Mouse (Mus musculus) embryonic facial prominence, embryonic 10.5 days (tissue): ENCODE results near the gene Rbks. TPM values are rescaled to one million over a fixed set of nuclear protein-coding genes. Genes with fewer than 3 reads are reported as not detected.

Experiments
- DNase-seq: peaks from one replicate; pipeline ENCODE4 v3.0.0-alpha.2; 2017; ENCODE audit warnings: low spot score
- H3K27ac ChIP-seq: fragments of 300-500 bp; sonication (generic); replicated peaks from 2 replicates; pipeline ENCODE4 v1.5.1; 2016; ENCODE audit warnings: mild to moderate bottlenecking
- H3K27me3 ChIP-seq: fragments of 300-500 bp; sonication (generic); replicated peaks from 2 replicates; pipeline ENCODE4 v1.6.1; 2016; ENCODE audit warnings: low read depth, mild to moderate bottlenecking; ENCODE audit not compliant: poor library complexity, severe bottlenecking
- H3K36me3 ChIP-seq: fragments of 300-500 bp; sonication (generic); replicated peaks from 2 replicates; pipeline ENCODE4 v1.6.1; 2016; ENCODE audit warnings: mild to moderate bottlenecking, moderate library complexity
- H3K4me1 ChIP-seq: fragments of 300-500 bp; sonication (generic); 2 replicates; pipeline ENCODE4 v1.6.1; 2016
- H3K4me3 ChIP-seq: fragments of 300-500 bp; sonication (generic); 2 replicates; pipeline ENCODE4 v1.5.1; 2016; ENCODE audit warnings: mild to moderate bottlenecking, moderate library complexity
- H3K9me3 ChIP-seq: fragments of 300-500 bp; sonication (generic); 2 replicates; pipeline ENCODE4 v1.6.1; 2016; ENCODE audit warnings: mild to moderate bottlenecking
- WGBS: fragments of 180-500 bp; shearing (Covaris S2); methylation state at CpG from one replicate; pipeline ENCODE4 v1.1.7; 2016; 5-methylcytosine and 5-hydroxymethylcytosine counted together
- polyA plus RNA-seq: library from polyadenylated mRNA; unstranded; fragments of >200 nt; fragmentation: Nextera tagmentation; extraction: Ambion mirVana; gene quantifications from 2 replicates; pipeline ENCODE4 v1.2.1, GENCODE M21; 2016

Gene Rbks
- polyA plus RNA-seq, 1 experiment from 2014 or later = 4.1 TPM

- no peaks in the 10 kb centered on the region for H3K9me3 ChIP-seq
- H3K4me3 ChIP-seq = no peak overlapping the region
- peaks cover 8% of the 10 kb centered on the region for H3K4me1 ChIP-seq
- H3K36me3 ChIP-seq = peaks cover 5% of the 10 kb centered on the region
- H3K27me3 ChIP-seq = no peaks in the 10 kb centered on the region
- DNase-seq = no peak
- no peak overlapping the region for H3K27ac ChIP-seq
- WGBS = 81% methylated on average over 13 of the region's 13 CpGs
Measured at GRCm38 (mm10) chr5:31610376-31611086, 86.9 kb downstream of the Rbks start.

- H3K36me3 ChIP-seq = no peaks in the 10 kb centered on the region
- WGBS = 62% methylated on average over 3 of the region's 3 CpGs
- no peak overlapping the region for H3K4me3 ChIP-seq
- no peak for DNase-seq
- H3K4me1 ChIP-seq = no peaks in the 10 kb centered on the region
- H3K9me3 ChIP-seq = no peaks in the 10 kb centered on the region
- no peaks in the 10 kb centered on the region for H3K27me3 ChIP-seq
- 0 out of 2 replicates have a peak overlapping the region, but pooled peaks have one; percentile 24 for H3K27ac ChIP-seq
Measured at GRCm38 (mm10) chr5:31606151-31606550, 91.3 kb downstream of the Rbks start.

- no peaks in the 10 kb centered on the region for H3K27me3 ChIP-seq
- 92% methylated on average over 6 of the region's 6 CpGs for WGBS
- no peaks in the 10 kb centered on the region for H3K9me3 ChIP-seq
- H3K4me1 ChIP-seq = no peaks in the 10 kb centered on the region
- no peaks in the 10 kb centered on the region for H3K36me3 ChIP-seq
- no peak overlapping the region for H3K4me3 ChIP-seq
- H3K27ac ChIP-seq = no peak overlapping the region
- DNase-seq = no peak
Measured at GRCm38 (mm10) chr5:31603766-31604165, 93.7 kb downstream of the Rbks start.

GRCm38 (mm10) chr5:31602377-31602776 is 95.0 kb downstream of the Rbks start:
- 85% methylated on average over 1 of the region's 1 CpGs for WGBS

GRCm38 (mm10) chr5:31601162-31601722 is 96.2 kb downstream of the Rbks start:
- WGBS = 81% methylated on average over 7 of the region's 7 CpGs
- H3K4me1 ChIP-seq = peaks cover 12% of the 10 kb centered on the region
- H3K9me3 ChIP-seq = no peaks in the 10 kb centered on the region
- H3K4me3 ChIP-seq = no peak overlapping the region
- H3K27me3 ChIP-seq = peaks cover 14% of the 10 kb centered on the region
- H3K27ac ChIP-seq = no peak overlapping the region
- H3K36me3 ChIP-seq = no peaks in the 10 kb centered on the region
- no peak for DNase-seq

More at GRCm38 (mm10) chr5:31602377-31602776, 95.0 kb downstream of the Rbks start:
- Histone ChIP-seq H3K36me3 (no peaks in the 10 kb centered on the region), H3K9me3 (no peaks in the 10 kb centered on the region), H3K4me1 (peaks cover under 1% of the 10 kb centered on the region), H3K4me3 (no peak overlapping the region), H3K27me3 (peaks cover 10% of the 10 kb centered on the region), H3K27ac (no peak overlapping the region)
- no peak for DNase-seq

- H3K27ac ChIP-seq = no peak overlapping the region
- DNase-seq = no peak
- peaks cover 18% of the 10 kb centered on the region for H3K4me1 ChIP-seq
- no peaks in the 10 kb centered on the region for H3K9me3 ChIP-seq
- H3K36me3 ChIP-seq = no peaks in the 10 kb centered on the region
- no peak overlapping the region for H3K4me3 ChIP-seq
- 87% methylated on average over 2 of the region's 2 CpGs for WGBS
- H3K27me3 ChIP-seq = peaks cover 20% of the 10 kb centered on the region
Measured at GRCm38 (mm10) chr5:31599161-31599560, 98.3 kb downstream of the Rbks start.

GRCm38 (mm10) chr5:31598579-31598978 is 98.8 kb downstream of the Rbks start:
- Histone ChIP-seq H3K4me3 (no peak overlapping the region), H3K36me3 (no peaks in the 10 kb centered on the region), H3K4me1 (peaks cover 18% of the 10 kb centered on the region), H3K27ac (no peak overlapping the region), H3K27me3 (peaks cover 20% of the 10 kb centered on the region), H3K9me3 (no peaks in the 10 kb centered on the region)
- peak; percentile 37 for DNase-seq
- 63% methylated on average over 4 of the region's 4 CpGs for WGBS

- no peak for DNase-seq
- no peak overlapping the region for H3K4me3 ChIP-seq
- no peak overlapping the region for H3K27ac ChIP-seq
- H3K27me3 ChIP-seq = peaks cover 20% of the 10 kb centered on the region
- peaks cover 18% of the 10 kb centered on the region for H3K4me1 ChIP-seq
- no peaks in the 10 kb centered on the region for H3K36me3 ChIP-seq
- 81% methylated on average over 7 of the region's 7 CpGs for WGBS
- H3K9me3 ChIP-seq = no peaks in the 10 kb centered on the region
Measured at GRCm38 (mm10) chr5:31598121-31598520, 99.3 kb downstream of the Rbks start.

- Histone ChIP-seq H3K36me3 (no peaks in the 10 kb centered on the region), H3K9me3 (no peaks in the 10 kb centered on the region), H3K27me3 (peaks cover 20% of the 10 kb centered on the region), H3K4me3 (no peak overlapping the region), H3K27ac (no peak overlapping the region), H3K4me1 (peaks cover 18% of the 10 kb centered on the region)
- WGBS = 75% methylated on average over 6 of the region's 6 CpGs
- no peak for DNase-seq
Measured at GRCm38 (mm10) chr5:31597430-31597944, 99.9 kb downstream of the Rbks start.

GRCm38 (mm10) chr5:31596481-31597429 is 100.7 kb downstream of the Rbks start, which contains the start of gene Mrpl33:
Gene Mrpl33 (plus strand): TSS chr5:31596935.
- Histone ChIP-seq H3K36me3 (no peaks in the 10 kb centered on the region), H3K27me3 (peaks cover 20% of the 10 kb centered on the region), H3K9me3 (no peaks in the 10 kb centered on the region), H3K27ac (peak within 1 kb of the TSS; percentile 71), H3K4me1 (peaks cover 18% of the 10 kb centered on the region), H3K4me3 (peak within 1 kb of the TSS; percentile 57)
- peak; percentile 57 for DNase-seq
- 7% methylated on average over 26 of the region's 26 CpGs for WGBS

GRCm38 (mm10) chr5:31595868-31596267 is 101.6 kb downstream of the Rbks start:
- Histone ChIP-seq H3K4me3 (no peak overlapping the region), H3K9me3 (no peaks in the 10 kb centered on the region)
- no peak for DNase-seq

GRCm38 (mm10) chr5:31591122-31591521 is 106.3 kb downstream of the Rbks start:
- H3K27ac ChIP-seq = no peak overlapping the region
- no peak for DNase-seq
- H3K9me3 ChIP-seq = no peaks in the 10 kb centered on the region
- 92% methylated on average over 7 of the region's 7 CpGs for WGBS
- no peak overlapping the region for H3K4me3 ChIP-seq
- H3K27me3 ChIP-seq = peaks cover 5% of the 10 kb centered on the region
- H3K4me1 ChIP-seq = peaks cover 33% of the 10 kb centered on the region
- H3K36me3 ChIP-seq = no peaks in the 10 kb centered on the region

More at GRCm38 (mm10) chr5:31595868-31596267, 101.6 kb downstream of the Rbks start:
- H3K27ac ChIP-seq = no peak overlapping the region
- no peaks in the 10 kb centered on the region for H3K36me3 ChIP-seq
- peaks cover 20% of the 10 kb centered on the region for H3K27me3 ChIP-seq
- H3K4me1 ChIP-seq = peaks cover 18% of the 10 kb centered on the region
- 47% methylated on average over 4 of the region's 4 CpGs for WGBS
